Mouse (Mus musculus) C3H10T1/2 (cell line): Measurements from ENCODE around the gene Nid1. TPM values are rescaled to one million over a fixed set of nuclear protein-coding genes. Genes with fewer than 3 reads are reported as not detected.

ENCODE experiments used
- polyA plus RNA-seq, 2 experiments: library from polyadenylated mRNA; unstranded; fragments of >200 nt; fragmentation: generic; extraction: Trizol; gene quantifications; one replicate each; pipeline ENCODE4 v1.2.1; 2012; ENCODE audit warnings: missing spikeins in 2 of 2

Nid1 gene
- polyA plus RNA-seq = 10 to 100 TPM in 1 of 2 experiments, 1 to 10 TPM in 1; 2.9 to 35.1 TPM

DNA sequence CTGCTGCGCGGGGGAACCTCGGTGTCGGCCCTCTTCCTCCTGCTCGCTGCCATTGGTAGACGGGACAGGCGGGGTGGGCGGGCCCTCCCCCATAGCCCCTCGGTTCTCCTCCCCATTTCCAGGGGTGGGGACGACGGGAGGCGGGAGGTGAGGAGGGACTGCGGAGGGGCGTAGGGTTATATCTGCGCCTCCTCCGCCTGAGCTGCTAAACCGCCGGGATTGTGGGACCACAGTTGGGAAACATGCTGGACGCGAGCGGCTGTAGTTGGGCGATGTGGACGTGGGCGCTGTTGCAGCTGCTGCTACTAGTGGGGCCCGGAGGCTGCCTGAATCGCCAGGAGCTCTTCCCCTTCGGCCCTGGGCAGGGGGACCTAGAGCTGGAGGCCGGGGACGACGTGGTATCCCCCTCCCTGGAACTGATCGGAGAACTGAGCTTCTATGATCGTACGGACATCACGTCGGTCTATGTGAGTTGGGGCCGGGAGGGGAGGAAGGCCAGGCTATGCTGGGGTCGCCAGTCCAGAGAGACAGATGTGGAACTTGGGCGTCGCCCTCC lies at the start of gene Nid1:
Gene Nid1 (plus strand): TSS at position 92 of the 556 bp plus-strand sequence.

DNA sequence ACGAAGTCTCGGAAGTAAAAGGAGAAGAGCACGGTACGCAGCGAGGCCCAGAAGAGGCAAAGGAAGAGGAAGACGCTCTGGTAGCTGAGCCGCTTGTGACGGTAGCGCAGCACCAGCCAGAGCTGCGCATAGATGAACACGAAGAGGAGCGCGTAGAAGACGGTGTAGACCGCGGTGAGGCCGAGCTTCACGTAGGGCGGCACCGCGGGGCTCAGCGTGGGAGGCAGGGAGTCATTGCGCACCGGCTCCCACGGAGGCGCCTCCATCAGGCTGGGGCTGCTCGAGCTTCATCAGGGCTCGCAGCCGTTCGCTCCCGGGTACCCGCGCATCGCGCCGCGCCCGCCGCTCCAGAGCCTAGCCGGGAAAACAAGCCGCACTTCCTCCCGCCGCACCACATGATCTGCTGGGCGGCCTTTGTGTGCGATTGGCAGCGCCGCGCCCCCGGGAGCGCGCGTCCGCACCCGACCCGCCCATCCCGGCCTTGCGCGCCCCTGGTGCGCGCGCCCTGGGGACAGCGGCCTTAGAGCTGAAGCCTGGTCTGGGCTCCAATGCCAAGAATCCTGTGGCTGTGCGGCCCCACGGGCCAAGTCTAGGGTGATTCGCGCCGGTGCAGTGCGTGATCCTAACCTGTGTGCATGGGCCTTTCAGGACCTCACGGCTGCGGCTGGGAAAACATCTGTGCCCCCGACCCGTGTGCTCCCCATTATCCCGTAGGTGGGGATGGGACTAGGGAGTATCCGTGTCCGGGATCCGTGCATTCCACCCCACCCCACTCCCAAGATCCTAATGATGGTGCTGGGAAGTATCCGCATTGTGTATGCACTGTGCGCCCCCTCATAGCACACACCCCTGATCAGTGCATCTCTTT lies 43.9 kb upstream of the Nid1 start, which contains the start of gene Gpr137b:
Gene Gpr137b (minus strand): TSS at position 787 of the 868 bp plus-strand sequence.

Other genes with a start within 250 kb of the Nid1 start
- 1 to 10 TPM; 6.5 to 7.4 TPM for gene Gpr137b, start 43.5 kb upstream of the Nid1 start, polyA plus RNA-seq
- gene Lyst, start 152.8 kb downstream of the Nid1 start, polyA plus RNA-seq = 1 to 10 TPM in 1 of 2 experiments, under 1 TPM in 1; 0.05 to 1.0 TPM